In the genomic region with DNA sequence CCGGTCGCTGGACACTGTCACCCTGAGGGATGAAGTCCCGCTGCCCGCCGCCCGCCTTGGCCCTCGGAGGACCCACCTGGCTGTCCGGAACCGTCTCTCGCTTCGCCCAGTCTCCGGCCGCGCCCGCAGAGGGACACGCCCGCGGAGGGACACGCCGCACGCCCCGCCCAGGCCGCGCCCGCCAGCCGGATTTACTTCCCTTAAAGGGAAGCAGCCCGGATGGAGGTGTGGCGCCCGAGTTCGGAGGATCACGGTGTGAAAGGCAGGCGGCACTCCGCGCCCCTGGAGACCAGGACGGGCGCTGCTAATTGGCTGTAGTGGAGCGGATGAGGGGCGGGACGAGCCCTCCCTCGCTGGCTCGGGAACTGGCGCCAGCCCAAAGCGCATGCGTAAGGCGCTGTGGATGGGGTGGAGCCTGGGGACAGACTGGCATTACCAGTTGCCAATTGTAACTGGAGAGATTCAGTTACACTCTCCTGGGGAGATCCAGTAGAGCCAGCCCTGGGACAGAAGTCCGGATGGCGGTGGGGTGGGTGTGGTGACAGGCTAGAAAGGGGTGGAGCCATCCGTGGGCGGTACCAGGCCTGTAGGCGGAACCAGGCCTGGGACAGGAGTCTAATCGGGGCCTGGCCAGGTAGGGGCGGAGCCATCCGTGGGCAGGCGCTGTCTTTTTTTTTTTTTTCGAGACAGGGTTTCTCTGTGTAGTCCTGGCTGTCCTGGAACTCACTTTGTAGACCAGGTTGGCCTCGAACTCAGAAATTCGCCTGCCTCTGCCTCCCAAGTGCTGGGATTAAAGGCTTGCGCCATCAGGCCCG, we compare ENCODE assay signal across 1 mouse cellular context.
TF ChIP-seq lines count a peak whose summit lies in the region.

Gene Mob3a (minus strand): TSS at position 257 of the 815 bp plus-strand sequence.
Gene Izumo4 (plus strand): TSS at position 464 of the 815 bp plus-strand sequence.

TF ChIP-seq in myocyte, 11 proteins besides CTCF, POLR2A, EP300 and RAD21 (continued from another document):
- TF ChIP-seq MYOG (IDR thresholded peaks at IDR 0.05; ENCODE audit: control insufficient read depth in 1 of 3, insufficient read depth in 1 of 3, insufficient read length in 2 of 3, low read depth in 2 of 3) (peak in 1 of 3 experiments; percentile 2), TCF3 (IDR thresholded peaks at IDR 0.05; ENCODE audit: insufficient read length, low read depth) (no peak), E2F4 (IDR thresholded peaks at IDR 0.05; ENCODE audit: insufficient read depth) (no peak), SRF (IDR thresholded peaks at IDR 0.05; ENCODE audit: control insufficient read depth, insufficient read length, low read depth) (peak; percentile 100), USF1 (IDR thresholded peaks at IDR 0.05; ENCODE audit: low read depth) (no peak), CEBPB (IDR thresholded peaks at IDR 0.05; ENCODE audit: insufficient read depth, poor library complexity, severe bottlenecking) (no peak), REST (IDR thresholded peaks at IDR 0.05; ENCODE audit: insufficient read depth, insufficient read length) (no peak), TCF12 (IDR thresholded peaks at IDR 0.05; ENCODE audit: insufficient read depth, poor library complexity, severe bottlenecking) (no peak), POLR2AphosphoS2 (IDR thresholded peaks at IDR 0.05; ENCODE audit: insufficient read length, low read depth) (peak; percentile 89)
TF ChIP-seq in myocyte: peak in this region for 3.
